Mouse (Mus musculus) forelimb bud, embryonic 11.5 days (tissue): ENCODE results near the gene Prph2.

ENCODE experiments used
- DNase-seq: peaks from one replicate; pipeline ENCODE4 v3.0.0-alpha.2; 2012; ENCODE audit warnings: low read depth, low spot score

Prph2 gene

DNA sequence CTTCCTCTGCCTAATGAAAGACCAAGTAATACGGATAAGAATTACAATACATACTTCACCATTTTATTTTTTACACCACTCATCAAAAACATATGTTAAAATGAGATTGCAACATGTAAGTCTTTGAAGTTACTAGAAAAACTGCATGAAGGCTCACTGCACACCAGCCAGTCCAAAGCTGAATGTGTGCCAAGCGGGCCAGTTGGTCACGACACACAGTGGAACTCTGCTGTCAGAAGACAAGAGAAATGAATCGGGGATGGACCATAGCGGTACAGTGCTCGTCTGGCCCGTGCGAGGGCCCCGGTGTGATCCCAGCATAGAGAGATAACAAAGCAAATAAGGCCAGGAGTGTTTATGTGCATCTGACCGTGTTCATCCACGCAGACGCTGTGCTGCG is 52.9 kb downstream of the Prph2 start:
- no peak for DNase-seq

DNA sequence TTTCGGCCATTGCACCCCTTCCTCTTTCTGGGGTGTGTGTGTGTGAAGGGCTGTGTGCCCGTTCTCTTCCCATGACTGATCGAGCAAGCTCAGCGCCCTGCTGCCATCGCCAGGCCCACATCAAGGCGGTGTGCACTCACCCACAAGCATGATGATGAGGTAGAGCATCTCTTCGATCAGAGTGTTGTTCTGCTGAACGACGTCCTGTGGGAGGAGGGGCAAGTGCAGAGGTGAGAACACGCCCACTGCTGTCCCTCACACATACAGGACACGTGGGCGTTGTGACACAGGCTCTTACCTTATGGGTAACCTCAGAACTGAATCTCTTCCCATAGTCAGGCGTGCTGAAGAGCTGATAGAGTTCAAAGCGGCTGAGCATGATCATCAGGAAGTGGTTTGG is 56.6 kb downstream of the Prph2 start:
- no peak for DNase-seq

DNA sequence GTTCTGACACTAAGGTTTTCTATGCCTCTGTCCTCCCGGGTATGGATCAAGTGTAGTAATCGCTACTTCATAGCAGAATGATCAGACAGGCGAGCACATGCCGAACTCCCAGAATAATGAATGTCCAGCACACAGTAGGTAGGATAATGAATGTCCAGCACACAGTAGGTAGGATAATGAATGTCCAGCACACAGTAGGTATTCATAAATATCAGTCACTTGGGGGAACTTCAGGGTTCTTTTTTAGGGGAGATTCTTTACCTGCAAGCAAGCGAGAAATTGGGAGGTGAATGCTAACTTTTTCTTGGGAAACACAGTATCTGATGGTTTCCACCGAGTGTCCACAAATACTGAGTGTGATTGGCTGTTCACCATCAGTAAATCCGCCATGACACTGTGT is 62.3 kb downstream of the Prph2 start:
- DNase-seq = no peak
